Mouse (Mus musculus) CH12.LX (cell line): Measurements from ENCODE around the gene Zranb3.

Source experiments
- EP300 ChIP-seq: IDR thresholded peaks from 2 replicates; pipeline ENCODE4 v1.6.1; 2011; ENCODE audit warnings: low read length, improper control_type of control experiment
- JUND ChIP-seq: conservative IDR thresholded peaks from 2 replicates; pipeline ENCODE4 v1.6.1; 2011; ENCODE audit warnings: low read depth, low read length, improper control_type of control experiment
- POLR2A ChIP-seq: IDR thresholded peaks from 2 replicates; pipeline ENCODE4 v1.6.1; 2011; ENCODE audit warnings: low read depth, mild to moderate bottlenecking, improper control_type of control experiment, low read length

DNA sequence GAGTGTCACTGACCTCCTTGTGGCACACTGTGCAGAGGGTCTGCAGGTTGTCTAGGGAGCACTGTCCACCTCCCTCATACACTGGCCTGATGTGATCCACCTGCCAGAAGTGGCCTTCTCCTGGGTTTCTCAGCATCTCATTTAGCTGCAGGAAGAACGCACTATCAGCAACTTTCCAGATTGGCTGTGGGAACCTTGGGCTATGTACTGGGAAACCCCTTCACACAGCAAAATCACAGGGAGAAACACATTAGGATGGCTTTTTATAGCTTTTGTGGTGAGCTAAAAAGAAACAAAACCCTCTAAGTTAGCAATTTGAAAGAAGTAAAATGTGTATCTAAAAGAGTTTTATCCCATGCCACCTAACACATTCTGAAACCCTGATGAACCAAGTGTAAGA lies 146.3 kb downstream of the Zranb3 start:
- TF ChIP-seq JUND (no peak), EP300 (no peak), POLR2A (no peak)
